Mouse (Mus musculus) small intestine, adult 2 months (tissue): Measurements from ENCODE around the gene Socs1.

Source experiments
- CTCF ChIP-seq: fragments of 200-500 bp; IDR thresholded peaks from 2 replicates; pipeline ENCODE4 v1.5.1; 2012; ENCODE audit warnings: low read depth, mild to moderate bottlenecking, control low read depth, inconsistent platforms, low read length, moderate library complexity, mixed read lengths; ENCODE audit not compliant: insufficient replicate concordance, insufficient read length; ENCODE audit errors: extremely low read depth
- POLR2A ChIP-seq: fragments of 200-500 bp; IDR thresholded peaks from 2 replicates; pipeline ENCODE4 v1.6.1; 2012; ENCODE audit warnings: low read depth, mild to moderate bottlenecking, control low read depth, inconsistent platforms, low read length, moderate library complexity

DNA sequence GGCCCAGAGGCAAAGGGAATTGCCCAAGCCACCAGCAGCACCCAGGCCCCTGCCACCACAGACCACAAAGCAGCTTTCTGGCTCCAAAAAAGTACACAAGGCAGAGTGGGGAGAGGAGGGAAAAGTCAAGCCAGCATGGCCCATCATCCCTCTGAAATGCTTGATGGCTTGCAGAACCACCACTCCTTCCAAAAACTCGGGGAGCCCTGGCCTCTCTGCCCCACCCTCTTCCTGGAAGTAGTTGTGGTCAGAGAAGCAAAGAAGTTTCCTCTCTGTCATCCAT lies 2.2 kb downstream of the Socs1 start:
- no peak for TF ChIP-seq CTCF
- TF ChIP-seq POLR2A, result no peak
